Mouse (Mus musculus) T-helper 17 cell (primary cell): ENCODE results near the gene Cyp2f2.

Experiments used
- in situ Hi-C, 2 experiments: fragments of 300-600 bp; cut with MboI, MseI; formaldehyde crosslinking; loops; 1 replicate in 1 of 2; 2 replicates in 1 of 2; pipeline ENCODE4 v1.15.1; 2025; ENCODE audit warnings: high pct_unique_total_duplicates in 2 of 2

Cyp2f2 gene

DNA sequence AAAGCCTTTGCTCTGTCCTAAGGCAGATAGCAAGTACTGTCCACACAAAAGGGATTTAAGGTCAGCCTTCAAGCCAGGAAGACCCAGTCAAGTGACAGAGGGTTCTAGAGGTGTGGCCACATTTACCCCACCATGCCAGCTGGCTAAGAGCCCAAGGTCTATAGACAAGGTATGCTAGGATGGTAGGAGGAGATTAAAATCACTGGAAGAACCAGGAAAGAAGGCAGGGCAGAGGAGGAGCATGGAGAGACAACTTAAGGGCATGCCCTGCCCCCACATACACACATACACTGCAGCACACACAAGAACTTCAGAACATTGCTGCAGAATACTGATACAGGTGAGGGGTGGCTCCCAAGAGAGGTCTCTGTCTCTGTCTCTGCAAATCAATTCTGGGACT, at the start of gene Cyp2f2:
Gene Cyp2f2, plus strand, starts transcription at position 234 of the 400 bp plus-strand sequence.
- in situ Hi-C loops, result loop anchor here in 1 of 2 experiments (10.0 kb wide), 1 partner anchor 345 kb away; no protein-coding TSS in a partner anchor

DNA sequence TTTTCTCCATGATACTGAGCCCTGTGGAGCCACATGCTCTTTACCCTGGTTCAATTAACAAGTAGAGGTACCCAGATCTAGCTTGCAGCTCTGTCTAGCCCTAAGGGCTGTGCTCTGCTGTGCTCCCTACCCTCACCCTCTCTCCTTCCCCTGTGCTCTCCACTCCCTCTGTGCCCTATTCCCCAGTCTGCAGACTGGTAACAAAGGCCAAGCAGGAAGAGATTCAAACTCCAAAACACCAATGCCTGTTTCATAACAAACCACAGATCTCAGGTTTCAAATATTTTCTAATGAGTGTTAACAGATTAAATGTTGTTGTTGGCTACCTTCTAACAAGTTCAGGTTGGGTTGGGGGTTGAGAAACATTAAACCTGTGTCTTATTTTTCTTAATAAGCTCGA, 41.1 kb upstream of the Cyp2f2 start:
- in situ Hi-C loops, result no loop called here

DNA sequence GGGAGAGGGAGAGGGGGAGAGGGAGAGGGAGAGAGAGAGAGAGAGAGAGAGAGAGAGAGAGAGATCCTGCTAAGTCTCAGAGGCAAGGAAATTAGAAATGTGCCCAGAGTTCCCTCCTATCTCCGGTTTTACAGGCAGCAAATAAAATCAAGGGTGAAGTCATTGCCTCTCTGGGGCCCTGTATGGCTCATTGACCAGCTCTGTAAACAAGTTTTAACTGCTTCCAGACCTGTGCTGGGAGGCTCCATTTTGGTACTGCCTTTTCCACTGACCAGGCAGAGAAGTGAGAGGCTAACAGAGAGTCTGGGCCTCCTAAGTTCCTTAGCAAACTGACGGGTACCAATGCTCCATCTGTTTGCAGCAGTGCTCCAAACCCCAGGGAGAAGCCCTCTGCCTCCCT, 38.1 kb upstream of the Cyp2f2 start:
- in situ Hi-C loops, result no loop called here

DNA sequence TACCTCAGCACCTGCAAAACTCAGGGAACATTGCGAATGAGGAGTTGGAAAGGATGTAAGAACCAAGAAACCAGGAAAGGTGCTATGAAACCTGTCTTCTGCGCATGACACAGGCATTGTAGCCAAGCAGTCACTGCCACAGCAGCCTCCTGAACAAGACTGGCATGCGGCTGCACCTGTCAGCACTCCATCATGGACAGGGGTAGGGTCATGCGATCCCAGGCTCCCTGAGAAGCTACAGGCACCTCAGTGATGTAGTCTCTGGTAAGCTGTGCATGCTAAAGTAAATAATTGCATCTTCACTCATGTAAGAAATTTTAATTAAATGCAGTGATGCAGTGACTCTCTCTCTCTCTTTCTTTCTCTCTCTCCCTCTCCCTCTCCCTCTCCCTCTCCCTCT, 28.7 kb upstream of the Cyp2f2 start:
- in situ Hi-C loops, result no loop called here

DNA sequence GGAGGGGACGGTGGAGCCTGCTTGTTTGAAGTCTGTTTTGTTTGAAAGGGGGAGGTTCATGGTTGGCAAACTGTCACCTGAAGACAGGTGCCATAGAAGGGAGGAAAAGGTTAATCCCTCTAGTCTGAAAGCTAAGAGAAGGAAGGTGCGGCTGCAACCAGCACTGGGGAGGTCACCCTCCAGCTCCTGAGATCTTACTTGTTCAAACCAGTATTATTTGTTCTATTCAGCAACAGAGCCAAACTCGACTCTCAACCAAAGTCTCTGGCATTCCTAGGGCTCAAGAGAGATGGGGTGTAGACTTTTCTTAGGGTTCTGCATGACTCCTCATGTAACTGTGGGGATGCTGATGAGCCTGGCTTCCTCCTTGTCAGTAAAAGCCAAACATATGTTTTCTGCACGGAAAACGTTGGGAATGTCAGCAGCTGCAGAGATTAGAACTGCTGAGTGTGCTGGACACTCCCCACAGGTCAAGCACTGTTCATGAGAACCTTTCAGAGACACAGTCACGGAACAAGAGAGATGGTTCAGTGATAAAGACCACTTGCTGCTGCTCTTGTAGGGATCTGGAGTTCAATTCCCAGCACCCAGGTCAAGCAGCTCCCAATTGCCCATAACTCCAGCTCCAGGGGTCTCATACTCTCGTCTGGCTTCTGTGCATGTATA, 27.5 kb upstream of the Cyp2f2 start:
- in situ Hi-C loops, result no loop called here

DNA sequence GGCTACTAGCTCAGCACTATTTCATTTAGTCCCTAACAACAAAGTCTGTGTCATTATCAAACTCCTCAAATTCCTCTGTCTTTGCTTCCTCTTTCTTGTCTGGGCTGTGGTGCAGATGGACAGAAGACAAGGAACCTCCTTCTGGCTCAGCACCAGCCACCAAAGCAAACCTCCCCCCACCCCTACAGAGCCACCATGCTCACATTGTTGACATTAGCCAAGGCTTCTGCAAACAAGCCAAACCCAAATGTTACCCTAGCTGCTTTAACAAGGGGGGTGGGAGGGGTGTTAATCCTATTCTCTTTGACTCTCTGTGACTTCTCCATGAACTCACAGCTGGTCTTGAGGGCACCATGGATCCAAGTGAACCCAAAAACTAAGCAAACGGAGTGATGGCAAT, 26.8 kb upstream of the Cyp2f2 start:
- in situ Hi-C loops, result no loop called here

DNA sequence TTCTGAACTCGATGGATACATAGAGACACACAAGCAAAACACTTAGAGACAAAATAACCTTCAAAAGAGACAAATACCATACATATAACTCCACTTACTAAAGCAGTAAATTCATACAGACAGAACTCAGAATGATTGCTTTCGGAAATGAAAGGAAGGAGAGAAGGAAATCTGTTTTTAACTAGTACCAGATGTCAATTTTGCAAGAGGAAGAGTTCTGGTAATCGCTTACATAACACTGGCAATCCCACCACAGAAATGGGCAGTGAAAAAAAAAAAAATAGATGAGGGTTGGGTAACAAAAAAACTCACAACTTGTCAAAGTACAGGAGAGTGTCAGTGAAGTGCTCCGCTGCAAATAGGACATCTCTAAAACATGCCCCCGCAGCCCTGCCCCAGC, 14.8 kb upstream of the Cyp2f2 start:
- in situ Hi-C loops, result no loop called here

DNA sequence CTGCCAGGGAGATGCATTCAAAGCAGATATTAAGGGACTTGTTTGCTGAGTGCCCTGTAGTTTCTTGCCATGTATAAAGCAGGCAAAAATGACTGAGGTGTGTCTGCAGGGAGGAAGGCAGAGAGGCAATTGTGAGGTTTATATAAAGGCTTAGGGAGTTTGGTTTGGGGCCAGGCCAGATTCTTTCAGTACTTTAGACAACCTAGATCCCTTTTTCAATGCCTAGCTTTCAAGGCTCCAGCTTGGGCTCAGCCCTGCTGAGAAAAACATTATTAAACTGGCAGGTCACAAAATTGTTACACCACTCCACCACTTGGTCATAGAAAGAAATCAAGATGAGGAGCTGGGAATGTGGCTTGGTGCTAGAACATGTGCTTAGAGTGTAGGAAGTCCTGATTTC, 9.4 kb upstream of the Cyp2f2 start:
- in situ Hi-C loops, result no loop called here

DNA sequence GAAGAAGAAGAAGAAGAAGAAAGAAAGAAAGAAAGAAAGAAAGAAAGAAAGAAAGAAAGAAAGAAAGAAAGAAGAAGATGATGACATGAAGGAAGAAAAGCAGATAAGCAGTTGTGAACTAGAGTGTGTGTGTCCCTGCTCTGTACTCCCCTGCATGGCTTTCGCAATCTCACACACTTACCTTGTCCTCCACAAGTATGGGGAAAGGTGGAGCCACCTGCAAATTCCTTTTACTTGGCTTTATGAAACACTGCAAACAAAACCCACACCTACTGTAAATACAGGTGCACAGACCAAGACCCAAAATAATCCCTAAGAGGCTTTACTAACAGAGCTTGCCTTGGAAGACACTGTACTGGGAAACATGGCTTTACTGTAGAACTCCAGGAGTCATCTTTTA, 8.7 kb upstream of the Cyp2f2 start:
- in situ Hi-C loops, result no loop called here

DNA sequence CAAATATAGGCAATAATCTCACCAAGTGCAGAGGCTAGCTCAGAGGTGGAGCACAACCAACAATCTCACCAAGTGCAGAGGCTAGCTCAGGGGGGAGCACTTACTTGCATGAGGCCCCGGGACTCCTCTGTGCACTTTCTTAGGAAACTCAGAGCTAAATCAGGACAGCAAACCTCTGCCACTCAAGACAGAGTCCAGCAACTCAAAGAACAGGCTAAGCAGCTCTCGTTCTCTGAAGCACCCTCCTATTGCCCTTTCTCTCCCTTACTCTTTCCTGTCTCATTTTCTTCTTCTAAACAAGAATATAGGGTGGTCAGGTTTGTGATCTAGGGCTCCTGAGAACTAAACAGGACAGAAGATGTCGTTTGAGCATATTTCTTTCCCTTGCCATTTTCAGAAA, 7.7 kb upstream of the Cyp2f2 start:
- in situ Hi-C loops, result no loop called here

DNA sequence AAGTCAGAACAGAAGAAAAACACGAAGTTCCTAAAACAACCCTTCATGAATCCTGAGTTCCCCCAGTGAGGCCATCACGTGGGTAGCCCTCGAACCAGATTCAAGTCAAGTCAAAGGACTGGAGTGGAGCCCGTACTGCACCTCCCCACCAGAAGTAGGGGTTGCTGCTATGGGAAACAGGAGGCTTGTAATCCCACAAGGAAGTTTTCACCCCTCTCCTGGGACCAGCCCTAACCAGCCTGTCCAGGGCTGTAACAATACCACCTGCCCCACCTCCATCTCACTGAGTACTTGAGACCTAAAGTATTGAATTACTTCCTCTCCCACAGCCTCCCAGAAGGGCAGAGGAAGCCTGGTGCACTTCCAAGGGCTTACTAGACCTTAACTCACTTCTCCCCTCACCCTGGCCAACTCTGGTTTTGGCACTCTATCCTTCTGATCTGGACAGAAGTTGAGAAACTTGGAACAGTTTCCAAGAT, 1.6 kb upstream of the Cyp2f2 start:
- in situ Hi-C loops, result no loop called here

DNA sequence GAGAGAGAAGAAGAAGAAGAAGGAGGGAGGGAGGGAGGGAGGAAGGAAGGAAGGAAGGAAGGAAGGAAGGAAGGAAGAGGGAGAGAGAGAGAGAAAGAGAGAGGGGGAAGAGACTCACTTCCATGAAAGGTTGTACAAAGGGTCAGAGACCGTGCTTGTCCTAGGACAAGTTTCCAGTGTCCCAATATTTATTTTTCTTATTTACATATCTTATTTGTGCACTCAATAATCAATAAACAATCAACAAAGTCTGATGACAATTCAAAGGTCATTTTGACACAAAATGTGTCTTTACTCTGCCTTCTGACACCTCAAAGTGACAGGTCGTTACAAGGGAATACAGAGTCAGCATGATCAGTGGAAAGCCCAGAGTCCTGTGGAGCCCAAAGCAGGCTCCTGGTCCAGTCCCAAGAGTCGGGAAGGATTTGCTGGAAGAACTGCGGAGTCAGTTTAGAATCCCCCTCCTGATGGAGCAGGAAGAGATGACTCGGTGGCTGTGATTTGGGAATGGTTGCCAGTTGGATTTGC, 4.7 kb downstream of the Cyp2f2 start:
- in situ Hi-C loops, result loop anchor here in 1 of 2 experiments (10.0 kb wide), 1 partner anchor 350 kb away; no protein-coding TSS in a partner anchor

DNA sequence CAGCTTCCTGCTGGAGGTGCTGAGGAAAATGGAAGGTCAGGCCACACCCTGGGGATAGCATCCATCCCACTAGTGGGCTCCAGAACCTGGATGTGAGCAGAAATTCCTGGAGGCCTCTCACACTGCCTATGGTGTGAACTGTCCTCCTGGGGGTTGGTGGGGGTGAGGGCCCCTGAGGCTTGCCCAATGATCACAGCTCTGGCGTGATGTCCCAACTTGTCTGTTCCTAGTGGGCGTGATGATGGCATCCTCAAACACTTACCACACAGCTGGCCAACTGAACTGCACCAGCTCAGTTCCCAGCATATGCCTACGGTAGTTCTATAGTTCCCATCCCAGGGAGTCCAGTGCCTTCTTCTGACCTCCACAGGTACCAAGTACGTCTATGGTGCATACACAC, 5.3 kb downstream of the Cyp2f2 start:
- in situ Hi-C loops, result loop anchor here in 1 of 2 experiments (10.0 kb wide), 1 partner anchor 350 kb away; no protein-coding TSS in a partner anchor

DNA sequence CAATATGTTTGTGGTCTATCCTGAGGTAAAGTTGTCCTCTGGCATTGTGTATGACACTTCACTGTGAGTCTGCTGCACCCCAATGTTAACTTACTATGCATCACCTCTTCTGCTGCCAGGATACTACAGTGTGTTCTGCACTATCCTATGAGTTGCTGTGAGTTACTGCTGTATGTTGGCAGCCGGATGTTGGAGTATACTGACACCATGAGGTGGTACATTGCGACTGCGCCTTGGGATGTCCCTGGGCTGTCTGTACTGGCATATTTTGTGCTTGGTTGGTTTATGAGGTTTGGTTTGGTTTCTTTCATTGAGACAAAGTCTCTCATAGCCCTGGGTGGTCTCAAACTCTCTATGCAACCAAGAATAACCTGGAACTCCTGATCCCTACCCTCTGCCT, 8.5 kb downstream of the Cyp2f2 start:
- in situ Hi-C loops, result loop anchor here in 1 of 2 experiments (10.0 kb wide), 1 partner anchor 353 kb away; no protein-coding TSS in a partner anchor

DNA sequence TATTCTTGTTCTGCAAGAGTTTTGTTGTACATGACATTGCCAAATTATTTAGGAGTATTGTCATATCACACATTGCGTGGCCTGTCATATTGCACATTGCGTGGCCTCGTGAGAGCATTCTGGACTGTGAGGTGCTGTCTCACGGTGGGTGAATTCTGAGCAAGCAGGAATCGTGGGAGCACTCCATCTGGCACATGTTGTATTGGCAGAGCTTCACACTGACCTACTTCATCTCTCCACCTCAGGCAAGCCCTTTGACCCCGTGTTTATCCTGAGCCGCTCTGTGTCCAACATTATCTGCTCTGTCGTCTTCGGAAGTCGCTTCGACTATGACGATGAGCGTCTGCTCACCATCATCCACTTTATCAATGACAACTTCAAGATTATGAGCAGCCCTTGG, 9.2 kb downstream of the Cyp2f2 start:
- in situ Hi-C loops, result loop anchor here in 1 of 2 experiments (10.0 kb wide), 1 partner anchor 354 kb away; no protein-coding TSS in a partner anchor

DNA sequence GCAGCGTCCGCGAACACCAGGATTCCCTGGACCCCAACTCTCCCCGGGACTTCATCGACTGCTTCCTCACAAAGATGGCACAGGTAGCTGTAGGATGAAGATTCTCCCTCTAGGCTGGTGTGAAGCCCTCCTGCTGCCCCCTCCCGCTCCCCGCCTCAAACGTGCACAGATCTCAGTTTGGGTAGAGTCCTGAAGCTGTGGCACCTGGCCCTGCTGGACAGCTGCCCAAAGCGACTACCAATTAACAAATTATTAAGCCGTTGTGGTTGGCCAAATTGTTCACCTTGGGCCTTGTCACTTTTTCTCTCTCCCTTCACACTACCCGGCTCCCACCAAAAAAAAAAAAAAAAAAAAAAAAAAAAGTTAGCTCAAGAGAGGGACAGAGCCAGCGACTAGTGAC, 10.1 kb downstream of the Cyp2f2 start:
- in situ Hi-C loops, result loop anchor here in 1 of 2 experiments (10.0 kb wide), 1 partner anchor 355 kb away; no protein-coding TSS in a partner anchor

DNA sequence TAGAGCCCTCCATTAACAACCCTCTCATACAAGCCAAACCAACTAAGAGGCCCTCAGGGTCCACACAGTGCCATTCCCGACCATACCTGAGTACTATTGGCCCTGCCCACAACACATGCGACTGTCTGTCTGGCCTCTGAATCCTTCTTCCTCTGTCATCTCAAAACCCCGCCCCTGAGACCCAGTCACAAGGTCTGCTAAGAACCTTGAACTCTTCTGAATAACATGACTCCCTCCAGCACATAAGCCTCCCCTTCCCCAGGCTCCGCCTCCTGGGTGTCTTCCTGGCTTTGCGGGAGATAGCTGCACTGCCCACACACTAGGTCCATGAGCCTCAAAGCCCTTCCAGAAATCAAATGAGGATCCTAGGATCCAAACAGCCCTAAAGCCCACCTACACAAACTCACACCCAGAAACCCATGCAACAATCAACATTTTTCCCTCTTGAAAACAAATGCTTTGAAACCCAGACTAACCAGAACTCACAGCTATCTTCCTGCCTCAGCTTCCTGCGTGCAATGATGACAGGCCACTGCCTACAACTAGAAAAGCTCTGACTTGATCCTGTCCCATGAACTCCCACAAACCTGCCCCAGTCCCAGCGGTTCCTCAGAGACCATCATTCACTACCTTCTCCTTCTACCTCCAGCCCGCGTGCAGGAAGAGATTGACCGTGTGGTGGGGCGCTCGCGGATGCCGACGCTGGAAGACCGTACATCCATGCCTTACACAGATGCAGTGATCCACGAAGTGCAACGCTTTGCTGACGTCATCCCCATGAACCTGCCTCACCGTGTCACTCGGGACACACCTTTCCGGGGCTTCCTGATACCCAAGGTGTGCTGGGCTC, 11.0 kb downstream of the Cyp2f2 start:
- in situ Hi-C loops, result no loop called here

DNA sequence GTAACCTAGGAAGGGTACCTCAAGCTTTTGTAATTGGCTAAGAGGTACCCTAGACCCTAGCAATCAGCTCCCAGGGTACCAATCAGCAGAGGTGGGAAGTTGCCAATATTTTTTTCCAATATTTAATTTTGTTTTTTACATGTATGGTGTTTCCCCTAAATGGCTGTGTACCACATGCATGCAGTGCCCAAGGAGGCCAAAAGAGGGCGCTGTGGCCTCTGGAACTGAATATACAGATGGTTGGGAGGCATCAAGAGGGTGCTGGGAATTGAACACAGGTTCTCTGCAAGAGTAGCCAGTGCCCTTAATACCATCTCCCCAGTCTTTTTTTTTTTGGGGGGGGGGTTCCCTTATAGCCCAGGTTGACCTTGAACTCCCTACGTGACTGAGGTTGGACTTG, 11.7 kb downstream of the Cyp2f2 start:
- in situ Hi-C loops, result no loop called here

DNA sequence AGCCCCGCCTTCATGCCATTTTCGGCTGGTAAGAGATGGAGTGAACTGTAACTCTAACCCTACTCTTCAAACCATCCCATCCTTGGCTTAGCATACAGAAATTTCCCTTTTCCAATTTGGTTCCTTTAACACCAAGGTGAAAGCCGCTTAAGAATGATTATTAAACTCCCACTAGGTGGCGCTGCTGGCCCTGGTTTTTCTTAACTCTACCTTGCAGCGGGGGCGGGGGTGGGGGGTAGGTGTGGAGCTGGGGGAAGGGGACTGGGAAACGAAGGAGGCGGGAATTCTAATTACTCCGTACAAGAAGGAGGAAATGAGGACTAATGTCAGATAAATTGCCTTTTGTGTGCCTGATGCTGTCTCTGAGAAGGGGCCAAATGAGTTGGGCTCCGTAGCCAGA, 12.9 kb downstream of the Cyp2f2 start:
- in situ Hi-C loops, result no loop called here

DNA sequence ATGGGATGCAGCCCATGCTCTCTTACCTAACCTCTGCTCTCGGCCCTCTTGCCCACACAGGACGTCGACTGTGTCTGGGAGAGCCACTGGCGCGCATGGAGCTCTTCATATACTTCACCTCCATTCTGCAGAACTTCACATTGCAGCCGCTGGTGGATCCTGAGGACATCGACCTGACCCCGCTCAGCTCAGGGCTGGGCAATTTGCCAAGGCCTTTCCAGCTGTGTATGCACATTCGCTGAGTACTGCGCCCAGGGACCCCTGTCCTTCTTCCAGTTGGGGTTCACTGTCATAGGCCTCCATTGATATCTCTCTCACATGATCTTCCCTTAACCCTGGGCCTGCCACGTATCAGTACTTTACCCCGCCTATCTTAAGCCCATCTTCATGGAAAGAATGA, 13.4 kb downstream of the Cyp2f2 start:
- in situ Hi-C loops, result no loop called here

DNA sequence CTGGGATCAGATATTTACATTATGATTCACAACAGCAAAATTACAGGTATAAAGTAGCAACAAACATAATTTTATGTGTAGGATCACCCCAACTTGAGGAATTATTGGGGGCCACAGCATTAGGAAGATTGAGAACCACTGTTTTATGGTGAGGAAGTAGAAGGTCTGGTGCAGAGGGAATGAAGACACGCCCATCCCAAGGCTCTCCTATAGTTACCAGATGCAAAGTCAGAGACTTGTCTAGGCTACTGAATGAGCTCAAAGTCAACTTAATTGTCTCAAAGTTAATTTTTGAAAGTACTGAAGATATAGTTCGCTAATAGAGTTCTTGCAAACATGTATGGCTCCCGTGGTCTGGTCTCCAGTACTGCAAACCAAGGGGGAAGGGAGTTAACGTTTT, 14.0 kb downstream of the Cyp2f2 start:
- in situ Hi-C loops, result no loop called here

DNA sequence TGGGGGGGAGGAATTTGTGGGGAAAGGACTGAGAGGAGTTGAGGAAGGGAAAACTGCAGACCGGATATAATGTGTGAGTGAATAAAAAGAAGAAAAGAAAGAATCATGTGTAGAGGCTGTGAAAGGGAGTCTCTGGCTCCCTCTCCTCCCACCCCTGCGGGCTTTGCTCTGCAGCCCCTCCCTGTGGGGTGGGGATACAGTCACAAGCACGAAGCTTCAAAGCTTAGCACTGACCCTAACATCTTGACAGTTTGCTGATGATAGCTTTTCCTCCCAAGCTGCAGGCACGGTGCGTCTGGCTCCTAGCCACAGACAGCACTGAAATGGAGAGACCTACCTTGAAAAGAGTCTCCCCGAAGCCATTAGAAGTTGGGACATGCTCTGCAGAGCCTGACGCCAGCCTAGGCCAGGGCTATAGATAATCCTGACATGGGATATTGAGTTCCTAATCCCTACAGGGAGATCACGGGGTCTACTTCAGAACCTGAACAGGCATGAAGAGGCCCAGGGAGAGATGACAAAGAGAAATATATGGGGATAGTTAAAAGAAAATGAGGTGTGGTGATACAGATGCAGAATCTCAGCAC, 16.8 kb downstream of the Cyp2f2 start:
- in situ Hi-C loops, result no loop called here
